Mouse (Mus musculus) forebrain, postnatal 0 days (tissue): Measurements from ENCODE around the gene Srm. TPM values are rescaled to one million over a fixed set of nuclear protein-coding genes. Genes with fewer than 3 reads are reported as not detected.
A peak's percentile ranks its signal among the peaks of the same experiment; 100 is the strongest.

Experiments used
- ATAC-seq: fragments of 200-750 bp; cut with Nextera tagmentation; 2 replicates; pipeline ENCODE4 v1.8.0; 2017; ENCODE audit warnings: mild to moderate bottlenecking, moderate library complexity
- DNase-seq: peaks from one replicate; pipeline ENCODE4 v3.0.0-alpha.2; 2015
- H3K27ac ChIP-seq: fragments of 300-500 bp; sonication (generic); 2 replicates; pipeline ENCODE4 v1.5.1; 2014; ENCODE audit warnings: low read depth, mild to moderate bottlenecking, antibody characterized with exemption, low read length, moderate library complexity, mixed read lengths
- H3K27me3 ChIP-seq: fragments of 300-500 bp; sonication (generic); 2 replicates; pipeline ENCODE4 v1.6.1; 2014; ENCODE audit warnings: mild to moderate bottlenecking, low read length, mixed read lengths; ENCODE audit not compliant: insufficient read depth
- H3K36me3 ChIP-seq: fragments of 300-500 bp; sonication (generic); 2 replicates; pipeline ENCODE4 v1.6.1; 2014; ENCODE audit warnings: mild to moderate bottlenecking, moderate library complexity; ENCODE audit not compliant: insufficient read depth
- H3K4me1 ChIP-seq: fragments of 300-500 bp; sonication (generic); 2 replicates; pipeline ENCODE4 v1.6.1; 2014; ENCODE audit warnings: antibody characterized with exemption; ENCODE audit not compliant: insufficient read depth
- H3K4me2 ChIP-seq: fragments of 300-500 bp; sonication (generic); 2 replicates; pipeline ENCODE4 v1.6.1; 2014; ENCODE audit warnings: low read depth, mild to moderate bottlenecking, moderate library complexity
- H3K4me3 ChIP-seq: fragments of 300-500 bp; sonication (generic); 2 replicates; pipeline ENCODE4 v1.5.1; 2014; ENCODE audit warnings: low read depth, low read length, mixed read lengths
- H3K9ac ChIP-seq: fragments of 300-500 bp; sonication (generic); 2 replicates; pipeline ENCODE4 v1.6.1; 2014; ENCODE audit warnings: mild to moderate bottlenecking
- H3K9me3 ChIP-seq: fragments of 300-500 bp; sonication (generic); 2 replicates; pipeline ENCODE4 v1.6.1; 2016; ENCODE audit warnings: low read length
- CTCF ChIP-seq: sonication (generic); IDR thresholded peaks from 2 replicates; pipeline ENCODE4 v1.5.1; 2016; ENCODE audit warnings: antibody characterized with exemption, control low read depth, low read depth
- WGBS: fragments of 180-500 bp; shearing (Covaris S2); extraction: QIAGEN DNeasy Blood & Tissue Kit; methylation state at CpG from one replicate; pipeline ENCODE4 v1.1.7; 2014; 5-methylcytosine and 5-hydroxymethylcytosine counted together
- polyA plus RNA-seq: library from polyadenylated mRNA; unstranded; fragments of >200 nt; fragmentation: Nextera tagmentation; extraction: Ambion mirVana; gene quantifications from 2 replicates; pipeline ENCODE4 v1.2.1, GENCODE M21; 2015
- total RNA-seq: library from RNA; depleted of rRNA; stranded (reverse); fragments of >200 nt; gene quantifications from 2 replicates; pipeline ENCODE4 v1.2.3, GENCODE M21; 2014; rRNA removed

Srm gene
- total and polyA plus RNA-seq, 2 experiments from 2014 or later, result 59.9 to 199 TPM

DNA sequence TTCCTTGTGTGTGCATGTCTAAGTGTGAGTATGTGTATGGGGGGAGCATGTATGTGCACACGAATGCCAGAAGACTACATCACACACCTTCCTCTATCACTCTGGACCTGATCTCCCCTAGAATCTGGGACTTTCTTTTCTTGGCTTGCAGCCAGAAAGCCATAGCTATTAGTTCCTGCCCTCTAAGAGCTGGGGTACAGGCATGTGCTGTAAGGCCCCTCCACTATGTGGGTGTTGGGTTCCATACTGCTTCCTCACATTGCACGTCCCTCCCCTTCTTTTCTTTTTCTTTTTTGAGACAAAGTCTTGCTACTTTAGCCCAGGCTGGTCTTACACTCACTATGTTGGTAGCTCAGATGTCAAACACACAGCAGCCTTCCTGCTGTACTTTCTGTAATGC, 44.0 kb downstream of the Srm start:
- H3K36me3 ChIP-seq, result no peaks in the 10 kb centered on the region
- H3K27me3 ChIP-seq, result no peaks in the 10 kb centered on the region
- no peak for TF ChIP-seq CTCF
- H3K4me2 ChIP-seq, result no peak overlapping the region
- ATAC-seq, result no peak
- H3K9ac ChIP-seq, result no peak overlapping the region
- no peak overlapping the region for H3K4me3 ChIP-seq
- WGBS, result 70% methylated on average over 2 of the region's 2 CpGs
- no peak overlapping the region for H3K27ac ChIP-seq
- no peak for DNase-seq
- H3K4me1 ChIP-seq, result no peaks in the 10 kb centered on the region
- no peaks in the 10 kb centered on the region for H3K9me3 ChIP-seq

DNA sequence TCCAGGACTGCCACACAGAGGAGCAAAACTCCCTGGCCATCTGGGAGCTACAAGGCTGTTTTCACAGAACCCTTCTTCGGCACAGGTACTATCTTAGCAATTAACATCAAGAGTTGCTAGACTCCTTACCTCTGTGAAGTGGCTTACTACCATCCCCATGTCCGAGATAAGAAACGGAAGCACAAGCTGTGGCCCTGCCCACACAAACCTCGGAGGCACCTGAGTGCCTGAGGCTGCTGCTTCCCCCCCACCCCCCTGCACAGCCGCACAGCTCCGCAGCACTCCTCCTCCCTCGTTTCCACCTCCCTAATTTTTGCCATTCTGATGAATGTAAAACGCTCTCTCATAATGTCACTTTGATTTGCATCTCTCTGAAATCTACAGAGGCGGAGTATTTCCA, 47.0 kb downstream of the Srm start:
- Histone ChIP-seq H3K9me3 (no peaks in the 10 kb centered on the region), H3K27ac (no peak overlapping the region), H3K36me3 (no peaks in the 10 kb centered on the region), H3K27me3 (no peaks in the 10 kb centered on the region), H3K9ac (no peak overlapping the region), H3K4me2 (no peak overlapping the region), H3K4me3 (no peak overlapping the region), H3K4me1 (no peaks in the 10 kb centered on the region)
- TF ChIP-seq CTCF, result no peak
- ATAC-seq (no peak; the same call in 1 of the 2 replicates), DNase-seq (no peak)
- 52% methylated on average over 9 of the region's 9 CpGs for WGBS

DNA sequence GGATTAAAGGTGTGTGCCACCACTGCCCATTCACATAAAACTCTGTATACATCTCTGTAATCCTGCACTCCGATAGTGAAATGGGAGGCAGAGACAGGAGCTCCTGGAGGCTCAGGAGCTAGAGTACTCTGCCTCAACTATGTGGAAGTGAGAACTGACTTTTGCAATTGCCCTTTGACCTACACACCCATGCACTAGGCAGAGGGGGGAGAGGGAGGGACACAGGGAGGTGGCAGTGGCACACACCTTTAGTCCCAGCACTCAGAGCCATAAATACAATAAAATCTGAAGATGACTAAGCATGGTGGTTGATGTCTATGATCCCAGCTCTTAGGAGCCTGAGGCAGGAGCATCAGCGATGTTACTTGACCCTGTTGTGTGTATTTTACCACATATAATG, 48.2 kb downstream of the Srm start:
- Histone ChIP-seq H3K9me3 (no peaks in the 10 kb centered on the region), H3K9ac (no peak overlapping the region), H3K36me3 (no peaks in the 10 kb centered on the region), H3K27ac (no peak overlapping the region), H3K4me1 (no peaks in the 10 kb centered on the region), H3K4me3 (no peak overlapping the region), H3K27me3 (no peaks in the 10 kb centered on the region), H3K4me2 (no peak overlapping the region)
- no peak for TF ChIP-seq CTCF
- DNase-seq (no peak), ATAC-seq (no peak)
- 85% methylated on average over 2 of the region's 2 CpGs for WGBS

DNA sequence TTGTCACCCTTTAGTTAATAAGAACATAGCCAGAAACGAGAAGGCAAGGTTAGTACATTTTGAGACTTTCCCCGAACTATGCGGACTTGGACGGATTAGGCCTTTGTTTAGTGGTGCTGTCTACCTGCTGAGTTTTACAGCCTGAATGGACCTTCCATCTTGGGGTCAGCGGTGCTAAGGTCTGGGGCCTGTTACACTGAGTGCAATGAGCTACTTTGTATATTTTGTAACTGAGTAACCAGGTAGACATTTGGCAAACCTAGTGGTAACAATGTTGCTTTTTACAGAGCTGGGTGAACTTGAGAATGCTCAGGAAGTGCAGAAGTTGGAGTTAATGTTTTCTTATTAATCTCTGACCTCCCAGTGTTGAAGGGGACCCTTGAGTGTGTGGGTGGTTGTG, 49.8 kb downstream of the Srm start:
- Histone ChIP-seq H3K4me3 (no peak overlapping the region), H3K9ac (no peak overlapping the region), H3K9me3 (no peaks in the 10 kb centered on the region), H3K27me3 (no peaks in the 10 kb centered on the region), H3K4me1 (no peaks in the 10 kb centered on the region), H3K27ac (no peak overlapping the region), H3K4me2 (no peak overlapping the region), H3K36me3 (no peaks in the 10 kb centered on the region)
- ATAC-seq, result no peak
- TF ChIP-seq CTCF, result no peak
- 73% methylated on average over 5 of the region's 5 CpGs for WGBS
- no peak for DNase-seq

DNA sequence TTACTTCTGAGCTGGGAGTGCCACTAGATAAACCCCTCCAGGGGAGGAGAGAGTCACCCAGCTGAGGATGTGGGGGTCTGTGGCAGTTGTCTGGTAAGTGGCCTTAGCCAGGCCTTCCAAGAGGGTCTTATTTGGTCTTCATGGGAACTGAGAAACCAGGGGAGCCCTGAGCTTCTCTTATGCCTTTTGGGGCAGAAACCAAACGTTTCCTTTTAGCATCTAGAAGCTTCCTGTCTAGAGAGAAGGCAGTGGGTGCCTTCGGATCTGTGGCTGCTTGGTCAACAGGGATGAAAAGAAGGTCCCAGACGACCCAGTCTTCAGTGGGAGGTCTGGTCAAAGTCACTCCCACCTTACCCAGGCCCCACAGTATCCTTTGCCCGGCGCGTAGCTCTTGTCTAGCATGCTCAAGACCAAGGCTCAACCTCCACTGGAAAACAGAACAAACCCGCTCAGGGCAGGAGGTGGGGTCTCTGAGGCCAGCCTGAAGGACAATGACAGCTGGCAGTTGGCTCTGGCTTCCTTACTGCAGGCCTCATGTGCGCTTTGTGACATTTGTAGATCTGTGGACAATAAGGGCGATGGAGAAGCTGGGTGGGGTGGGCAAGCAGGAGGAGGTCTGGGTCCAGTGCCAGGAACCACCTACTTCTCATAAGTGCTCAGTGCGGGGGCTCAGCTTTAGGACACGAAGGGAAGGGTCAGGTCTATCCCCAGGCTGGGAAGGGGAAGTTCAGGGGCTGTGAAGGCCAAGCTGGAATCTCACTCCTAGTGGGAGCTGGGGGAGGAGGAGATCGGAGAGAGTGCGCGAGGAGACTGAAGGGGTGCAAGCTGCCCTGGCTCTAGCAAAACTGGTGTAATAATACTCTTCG, 52.2 kb downstream of the Srm start, which contains the start of gene Gm572:
Gene Gm572, plus strand, starts transcription at position 27 of the 866 bp plus-strand sequence.
- DNase-seq (no peak), ATAC-seq (no peak; the same call in 1 of the 2 replicates)
- no peak for TF ChIP-seq CTCF
- Histone ChIP-seq H3K4me3 (no peak within 1 kb of the TSS), H3K27ac (no peak within 1 kb of the TSS), H3K27me3 (no peaks in the 10 kb centered on the region), H3K9ac (no peak within 1 kb of the TSS), H3K4me2 (peak within 1 kb of the TSS; percentile 21), H3K9me3 (no peaks in the 10 kb centered on the region), H3K4me1 (no peaks in the 10 kb centered on the region), H3K36me3 (no peaks in the 10 kb centered on the region)
- 70% methylated on average over 15 of the region's 15 CpGs for WGBS

DNA sequence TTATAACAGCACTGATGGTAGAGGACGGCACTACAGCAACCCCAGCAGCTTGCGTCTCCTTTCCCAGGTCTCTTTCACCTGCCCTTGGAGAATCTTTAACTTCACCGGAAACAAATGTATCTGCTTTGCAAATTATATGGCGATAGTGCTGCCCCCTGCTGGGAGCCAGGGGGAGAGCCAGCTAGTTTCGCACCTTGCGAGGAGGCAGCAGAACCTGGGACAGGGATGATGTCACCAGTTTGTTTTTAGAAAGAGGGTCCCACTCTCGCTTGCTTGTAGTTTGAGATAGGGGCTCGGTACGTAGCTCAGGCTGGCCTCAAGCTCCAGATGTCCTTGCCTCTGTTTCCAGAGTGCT, 52.8 kb downstream of the Srm start:
- H3K27me3 ChIP-seq, result no peaks in the 10 kb centered on the region
- no peaks in the 10 kb centered on the region for H3K36me3 ChIP-seq
- no peaks in the 10 kb centered on the region for H3K9me3 ChIP-seq
- ATAC-seq, result peak; percentile 58
- 10% methylated on average over 9 of the region's 9 CpGs for WGBS
- no peaks in the 10 kb centered on the region for H3K4me1 ChIP-seq
- TF ChIP-seq CTCF, result peak; percentile 76
- H3K9ac ChIP-seq, result no peak overlapping the region
- no peak overlapping the region for H3K27ac ChIP-seq
- H3K4me2 ChIP-seq, result peak overlapping the region; percentile 21
- peak; percentile 72 for DNase-seq
- no peak overlapping the region for H3K4me3 ChIP-seq

Other genes starting within 250 kb of the Srm start
- gene Ubiad1, start 146.7 kb upstream of the Srm start, total RNA-seq, result 13.6 and 18.7 TPM in 2 replicates
- gene Ubiad1, start 146.7 kb upstream of the Srm start, polyA plus RNA-seq, result 11.7 and 12.2 TPM in 2 replicates
- gene Mtor, start 142.9 kb upstream of the Srm start, total RNA-seq, result 35.2 and 43.6 TPM in 2 replicates
- gene Mtor, start 142.9 kb upstream of the Srm start, polyA plus RNA-seq, result 27.7 and 28.0 TPM in 2 replicates
- gene Angptl7, start 91.0 kb upstream of the Srm start, total RNA-seq, result 0.52 TPM in 1 of 2 replicates, not detected in the other
- gene Angptl7, start 91.0 kb upstream of the Srm start, polyA plus RNA-seq, result 0.21 and 0.33 TPM in 2 replicates
- 70.4 and 80.0 TPM in 2 replicates for gene Exosc10, start 33.1 kb upstream of the Srm start, total RNA-seq
- 75.3 and 76.8 TPM in 2 replicates for gene Exosc10, start 33.1 kb upstream of the Srm start, polyA plus RNA-seq
- gene Masp2, start 11.1 kb downstream of the Srm start, total RNA-seq, result 0.24 TPM in 1 of 2 replicates, not detected in the other
- gene Masp2, start 11.1 kb downstream of the Srm start, polyA plus RNA-seq, result 0.26 TPM in 1 of 2 replicates, not detected in the other
- 107 and 159 TPM in 2 replicates for gene Tardbp, start 35.5 kb downstream of the Srm start, total RNA-seq
- gene Tardbp, start 35.5 kb downstream of the Srm start, polyA plus RNA-seq, result 101 and 104 TPM in 2 replicates
- not detected in 2 replicates for gene Gm572, start 51.8 kb downstream of the Srm start, total RNA-seq
- not detected in 2 replicates for gene Gm572, start 51.8 kb downstream of the Srm start, polyA plus RNA-seq
- 1.2 and 3.1 TPM in 2 replicates for gene Casz1, start 212.9 kb downstream of the Srm start, total RNA-seq
- gene Casz1, start 212.9 kb downstream of the Srm start, polyA plus RNA-seq, result 0.65 and 1.1 TPM in 2 replicates